Mouse (Mus musculus) gastrocnemius, postnatal 36 days (tissue): ENCODE data around the gene Irf2bp2. TPM values are rescaled to one million over a fixed set of nuclear protein-coding genes. Genes with fewer than 3 reads are reported as not detected.
"Not testable (repeated sequence)": the region's sequence is repeated elsewhere in the genome, so short reads cannot be mapped to it uniquely, and the experiment has no call there.

Source experiments
- DNase-seq, 2 experiments: peaks; one replicate each; pipeline ENCODE4 v3.0.0; 2022
- intact Hi-C: fragments of 180-260 bp; cut with DNase I; formaldehyde crosslinking; loops from one replicate; pipeline ENCODE4 v1.15.1; 2025
- total RNA-seq, 2 experiments: library from RNA; stranded (reverse); gene quantifications; 2 replicates each; pipeline ENCODE4 v1.2.3; 2021

Gene Irf2bp2
- total RNA-seq, 2 experiments from 2014 or later, result 26.5 to 30.1 TPM

DNA sequence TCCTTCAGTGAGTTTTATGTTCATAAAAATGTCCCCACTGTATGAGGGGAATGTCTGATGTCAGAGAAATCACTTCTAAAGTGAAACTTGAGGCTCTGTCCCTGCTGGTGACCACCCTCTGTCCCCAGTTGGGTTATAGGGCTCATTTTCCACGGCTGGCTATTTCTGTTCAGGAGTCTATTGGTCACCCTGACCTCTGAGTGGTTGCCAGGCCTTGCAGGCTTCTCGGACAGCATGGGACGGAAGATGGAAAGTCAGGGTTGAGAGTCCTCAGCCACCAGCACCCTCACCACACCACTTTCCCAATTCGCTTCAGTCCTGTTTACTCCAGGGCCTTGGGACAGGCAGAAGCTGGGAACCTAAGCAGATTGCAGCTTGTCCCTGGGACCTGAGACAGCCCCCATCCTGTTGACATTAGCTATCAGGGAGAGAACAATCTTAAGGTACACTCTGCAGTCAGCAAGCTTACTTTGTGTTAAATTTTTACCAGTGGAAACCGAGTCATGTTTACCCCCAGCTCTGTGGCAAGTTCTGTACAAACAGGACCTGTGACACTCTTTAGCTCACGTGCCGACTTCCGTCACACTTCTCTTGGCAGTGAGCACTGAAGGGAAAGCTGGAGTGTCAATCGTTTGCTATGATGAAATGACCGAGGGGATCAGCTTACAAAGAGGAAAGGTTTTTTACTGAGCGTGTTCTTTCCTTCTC is 15.9 kb upstream of the Irf2bp2 start:
- peak in 1 of 2 experiments; percentile 53 for DNase-seq
- intact Hi-C loops, result no loop called here

- peak in 1 of 2 experiments; percentile 69 for DNase-seq
- intact Hi-C loops, result no loop called here
Observed at GRCm38 (mm10) chr8:126603241-126603947, 9.6 kb upstream of the Irf2bp2 start.

- no peak for DNase-seq
Observed at GRCm38 (mm10) chr8:126602641-126603040, 8.9 kb upstream of the Irf2bp2 start.

DNA sequence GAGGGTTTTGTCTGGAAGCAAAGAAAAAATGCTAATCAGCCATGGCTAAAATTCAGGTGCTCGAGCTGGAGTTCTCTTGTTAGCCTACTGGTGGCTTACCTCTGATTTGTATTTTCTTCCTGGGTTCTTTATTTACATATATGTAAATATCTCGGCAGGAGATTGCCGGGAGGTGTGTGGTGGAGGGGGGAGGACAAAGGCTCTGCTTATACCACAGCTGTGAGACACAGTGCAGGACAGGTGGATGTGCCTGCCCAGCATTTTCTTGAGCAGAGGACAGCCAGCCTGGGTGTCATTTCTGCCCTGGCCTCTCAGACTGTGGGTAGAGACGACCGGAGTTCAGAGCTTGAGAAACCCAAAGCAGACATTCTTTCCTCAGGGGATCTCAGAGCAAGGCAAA is 7.5 kb upstream of the Irf2bp2 start:
- DNase-seq, result no peak
- intact Hi-C loops, result no loop called here

More at GRCm38 (mm10) chr8:126602641-126603040, 8.9 kb upstream of the Irf2bp2 start:
- intact Hi-C loops, result no loop called here

GRCm38 (mm10) chr8:126600816-126601243 is 7.0 kb upstream of the Irf2bp2 start:
- DNase-seq, result no peak
- intact Hi-C loops, result no loop called here

DNA sequence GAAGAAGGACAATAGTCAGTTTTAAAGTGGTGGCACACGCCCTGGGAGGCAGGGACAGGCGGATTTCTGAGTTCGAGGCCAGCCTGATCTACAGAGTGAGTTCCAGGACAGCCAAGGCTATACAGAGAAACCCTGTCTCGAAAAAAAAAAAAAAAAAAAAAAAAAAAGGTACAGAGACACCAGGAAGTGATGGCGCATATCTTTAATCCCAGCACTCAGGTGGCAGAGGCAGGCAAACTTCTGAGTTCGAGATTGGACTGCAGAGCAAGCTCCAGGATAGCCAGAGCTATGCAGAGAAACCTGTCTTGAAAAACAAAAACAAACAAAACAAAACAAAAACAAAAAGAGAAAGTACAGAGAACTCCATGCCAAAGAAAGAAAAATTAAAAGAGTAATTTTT is 6.6 kb upstream of the Irf2bp2 start:
- DNase-seq, intact Hi-C loops: not testable (repeated sequence)

DNA sequence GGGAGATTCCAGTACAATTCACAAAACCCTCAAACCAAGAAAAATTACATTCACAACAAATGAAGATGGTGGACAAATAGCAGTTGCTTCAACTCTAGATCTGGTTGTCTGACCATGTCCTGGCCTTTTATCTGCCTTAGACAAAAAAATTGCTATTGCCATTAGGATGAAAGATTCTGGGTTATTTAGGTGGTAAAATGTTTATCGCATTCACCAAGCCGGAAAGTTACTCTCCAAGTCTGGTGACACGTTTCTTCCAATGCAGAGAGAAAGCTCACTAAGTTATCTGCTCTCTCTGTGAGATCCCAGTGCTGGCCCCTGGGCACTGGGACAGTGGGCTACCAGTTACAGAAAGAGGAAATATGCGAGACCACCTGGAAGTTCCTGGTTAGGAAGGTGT is 5.5 kb upstream of the Irf2bp2 start:
- intact Hi-C loops, result loop anchor here (5.0 kb wide), 1 partner anchor 238 kb away; no protein-coding TSS in a partner anchor
- DNase-seq, result no peak

DNA sequence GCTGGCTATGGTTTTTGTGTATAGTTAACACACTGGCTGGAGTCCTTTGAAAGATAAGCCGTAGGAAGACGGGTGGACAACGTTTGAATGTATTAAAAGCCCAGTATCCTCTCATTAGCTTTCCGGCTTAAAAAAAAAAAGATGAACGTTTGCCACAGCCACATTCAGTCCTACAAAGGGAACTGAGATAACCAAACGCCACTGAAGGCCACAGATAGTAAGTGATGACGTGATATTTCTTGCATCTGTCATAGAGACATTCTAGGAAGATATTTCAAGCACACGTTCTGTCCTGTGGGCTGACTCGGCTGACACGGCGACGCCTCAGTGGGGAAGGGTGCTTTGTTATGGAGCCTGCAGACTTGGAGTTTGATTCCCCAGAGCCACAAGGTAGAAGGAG is 4.4 kb upstream of the Irf2bp2 start:
- intact Hi-C loops, result loop anchor here (5.0 kb wide), 1 partner anchor 239 kb away; no protein-coding TSS in a partner anchor
- DNase-seq, result no peak

- DNase-seq, result no peak
- intact Hi-C loops, result loop anchor here (5.0 kb wide), 1 partner anchor 241 kb away; no protein-coding TSS in a partner anchor
Observed at GRCm38 (mm10) chr8:126596721-126597120, 2.9 kb upstream of the Irf2bp2 start.

DNA sequence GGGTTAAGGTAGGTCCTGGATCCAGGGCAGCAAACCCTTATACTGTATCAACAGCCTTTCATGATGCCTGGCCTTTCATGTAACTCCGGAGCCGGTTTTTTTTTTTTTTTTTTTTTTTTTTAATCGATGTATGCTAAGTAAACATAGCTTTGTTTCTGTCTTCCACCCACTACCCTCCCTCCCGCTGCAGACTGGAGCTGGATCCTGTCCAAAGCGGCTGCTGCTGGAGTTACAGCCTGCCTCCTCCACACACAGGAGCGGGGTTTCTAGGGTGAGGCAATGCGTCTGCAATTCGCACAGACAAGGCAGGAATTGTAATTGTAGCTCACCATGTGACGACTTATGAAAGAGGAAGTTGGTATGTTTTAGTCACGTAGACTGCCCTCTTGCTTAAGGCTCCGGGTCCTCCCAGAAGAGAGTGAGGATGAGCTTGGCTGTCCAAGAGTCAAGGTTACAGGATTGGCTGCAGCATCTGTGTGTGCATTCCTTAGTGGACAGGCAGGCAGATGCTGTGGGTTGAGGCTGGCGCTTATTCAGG is 2.4 kb upstream of the Irf2bp2 start:
- intact Hi-C loops, result loop anchor here (5.0 kb wide), 1 partner anchor 241 kb away; no protein-coding TSS in a partner anchor
- DNase-seq, result peak; percentile 63 to 79

GRCm38 (mm10) chr8:126595204-126596061 is 1.6 kb upstream of the Irf2bp2 start:
- intact Hi-C loops, result loop anchor here (2.0 to 5.0 kb wide), 3 partner anchors 71 to 242 kb away; no protein-coding TSS in a partner anchor
- DNase-seq, result peak; percentile 83

DNA sequence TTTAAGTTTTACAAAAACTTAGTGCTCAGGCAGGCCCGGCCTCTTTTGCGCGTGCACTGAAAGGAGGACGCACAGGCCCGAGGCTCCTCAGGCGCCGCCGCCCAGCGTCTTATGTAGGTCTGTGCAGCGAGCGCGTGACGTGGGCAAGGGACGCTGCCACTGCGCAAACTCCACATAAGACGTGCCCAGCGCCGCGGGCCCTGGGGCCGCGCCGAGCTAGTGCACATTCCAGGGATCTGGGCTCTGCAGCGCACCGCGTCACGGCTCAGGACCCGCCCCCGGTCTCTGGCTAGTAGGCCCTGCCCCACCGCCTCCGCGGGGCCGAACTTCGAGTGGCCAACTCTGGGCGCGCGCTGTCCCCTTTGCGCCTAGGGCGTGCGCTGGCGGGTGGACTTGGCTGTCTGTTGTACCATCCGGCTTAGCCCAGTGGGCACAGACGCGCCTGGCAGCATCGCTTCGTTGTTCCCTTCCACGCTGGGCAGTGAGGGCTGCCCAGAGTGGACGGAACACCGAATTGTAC is 755 bp upstream of the Irf2bp2 start:
- peak; percentile 97 to 98 for DNase-seq
- intact Hi-C loops, result loop anchor here (2.0 to 5.0 kb wide), 4 partner anchors 72 to 323 kb away; no protein-coding TSS in a partner anchor

GRCm38 (mm10) chr8:126592771-126593571 is 815 bp downstream of the Irf2bp2 start:
- DNase-seq, result peak in 1 of 2 experiments; percentile 57
- intact Hi-C loops, result loop anchor here (5.0 kb wide), 2 partner anchors 76 to 324 kb away; no protein-coding TSS in a partner anchor

- intact Hi-C loops, result loop anchor here (5.0 kb wide), 2 partner anchors 75 to 325 kb away; no protein-coding TSS in a partner anchor
- DNase-seq, result peak in 1 of 2 experiments; percentile 56
Observed at GRCm38 (mm10) chr8:126592381-126592770, 1.4 kb downstream of the Irf2bp2 start.

DNA sequence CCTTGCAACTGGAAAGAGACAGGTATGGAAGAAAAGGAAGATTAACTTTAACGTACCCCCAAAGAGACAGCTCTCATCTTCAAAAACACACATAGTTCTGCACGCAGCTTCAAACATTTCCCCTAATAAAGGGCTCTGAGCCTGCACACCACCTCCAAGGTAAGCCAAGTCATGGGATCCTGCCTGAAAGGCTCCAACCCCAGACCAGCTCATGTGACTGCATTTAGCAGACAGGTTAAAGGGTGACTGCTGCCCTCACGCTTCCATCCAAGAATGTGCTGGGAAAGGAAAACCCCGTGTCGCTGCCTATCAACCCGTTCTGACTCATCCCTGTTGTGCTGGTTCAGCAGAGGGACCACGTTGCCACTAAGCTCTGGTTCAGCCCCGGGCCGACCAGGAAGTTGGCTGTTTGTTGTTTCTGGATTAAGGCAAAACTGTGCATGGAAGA is 1.9 kb downstream of the Irf2bp2 start:
- intact Hi-C loops, result loop anchor here (5.0 kb wide), 2 partner anchors 75 to 325 kb away; no protein-coding TSS in a partner anchor
- DNase-seq, result peak; percentile 56 to 58

- intact Hi-C loops, result loop anchor here (5.0 kb wide), 2 partner anchors 74 to 326 kb away; no protein-coding TSS in a partner anchor
- peak; percentile 42 to 62 for DNase-seq
Observed at GRCm38 (mm10) chr8:126591141-126591820, 2.5 kb downstream of the Irf2bp2 start.

DNA sequence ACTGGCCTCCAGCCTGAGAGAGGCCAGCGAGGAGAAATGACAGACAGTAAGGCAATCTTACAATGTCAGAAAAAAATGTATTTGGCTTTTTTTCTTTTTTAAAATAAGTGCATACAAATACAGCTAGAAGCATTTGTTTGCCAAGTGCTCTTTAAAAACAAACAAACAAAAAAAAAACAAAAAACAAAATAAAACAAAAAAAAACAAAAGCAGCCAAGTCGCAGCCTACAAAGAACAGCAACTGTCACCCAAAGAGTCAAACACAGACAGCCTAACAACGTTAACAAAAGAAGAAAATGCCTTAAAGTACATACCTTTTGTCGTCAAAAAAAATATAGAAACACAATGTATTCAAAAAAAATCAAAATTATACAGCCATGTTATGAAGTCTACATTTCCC is 3.2 kb downstream of the Irf2bp2 start:
- DNase-seq, result no peak
- intact Hi-C loops, result loop anchor here (5.0 kb wide), 2 partner anchors 73 to 327 kb away; no protein-coding TSS in a partner anchor

DNA sequence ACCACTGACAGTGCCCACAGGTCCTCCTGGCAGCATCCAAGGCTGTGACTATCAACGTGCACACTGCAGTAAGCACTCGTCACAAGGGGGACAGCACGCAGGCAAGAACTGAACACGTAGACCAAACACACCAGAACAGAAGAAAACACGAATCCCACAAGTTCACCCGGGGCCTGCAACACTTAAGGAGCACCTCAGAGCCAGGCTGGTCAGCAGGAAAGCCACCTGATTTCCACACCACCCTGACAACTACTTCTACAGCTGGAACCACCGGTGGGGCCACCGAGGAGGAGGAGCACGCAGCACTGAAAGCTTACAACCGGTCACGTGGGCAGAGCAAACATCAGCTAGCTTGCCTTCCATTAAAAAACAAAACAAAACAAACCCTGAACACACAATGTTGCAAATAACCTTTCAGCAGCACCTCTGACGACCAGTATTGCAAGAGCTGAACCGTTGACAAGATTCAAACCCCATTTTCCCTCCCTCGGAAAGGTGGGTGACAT is 3.7 kb downstream of the Irf2bp2 start:
- peak; percentile 42 to 54 for DNase-seq
- intact Hi-C loops, result loop anchor here (5.0 kb wide), 2 partner anchors 73 to 327 kb away; no protein-coding TSS in a partner anchor
